Mouse (Mus musculus) urinary bladder, postnatal 4 days (tissue): ENCODE measurements around the gene Man2a1.

Source experiments
- DNase-seq, 2 experiments: peaks; one replicate each; pipeline ENCODE4 v3.0.0; 2021 to 2022; ENCODE audit warnings: low spot score in 2 of 2

Gene Man2a1

GRCm38 (mm10) chr17:64603134-64603533, 2.6 kb downstream of the Man2a1 start:
- DNase-seq, result no peak

GRCm38 (mm10) chr17:64603534-64603933, 3.0 kb downstream of the Man2a1 start:
- DNase-seq, result no peak

- DNase-seq, result no peak
Measured at GRCm38 (mm10) chr17:64604163-64604562, 3.6 kb downstream of the Man2a1 start.

GRCm38 (mm10) chr17:64608228-64608627, 7.7 kb downstream of the Man2a1 start:
- DNase-seq, result no peak

GRCm38 (mm10) chr17:64608923-64609598, 8.5 kb downstream of the Man2a1 start:
- DNase-seq, result no peak

GRCm38 (mm10) chr17:64609741-64610140, 9.2 kb downstream of the Man2a1 start:
- no peak for DNase-seq

- no peak for DNase-seq
Measured at GRCm38 (mm10) chr17:64611426-64611825, 10.9 kb downstream of the Man2a1 start.

GRCm38 (mm10) chr17:64612135-64612885, 11.8 kb downstream of the Man2a1 start:
- DNase-seq, result peak in 1 of 2 experiments; percentile 38

- no peak for DNase-seq
Measured at GRCm38 (mm10) chr17:64612930-64613329, 12.4 kb downstream of the Man2a1 start.

- DNase-seq, result no peak
Measured at GRCm38 (mm10) chr17:64613351-64613750, 12.8 kb downstream of the Man2a1 start.

- DNase-seq, result no peak
Measured at GRCm38 (mm10) chr17:64614804-64615203, 14.3 kb downstream of the Man2a1 start.

GRCm38 (mm10) chr17:64615420-64615819, 14.9 kb downstream of the Man2a1 start:
- DNase-seq, result no peak

GRCm38 (mm10) chr17:64616259-64616658, 15.7 kb downstream of the Man2a1 start:
- DNase-seq, result no peak

GRCm38 (mm10) chr17:64617838-64618237, 17.3 kb downstream of the Man2a1 start:
- no peak for DNase-seq

- no peak for DNase-seq
Measured at GRCm38 (mm10) chr17:64618996-64619395, 18.5 kb downstream of the Man2a1 start.

GRCm38 (mm10) chr17:64620135-64620534, 19.6 kb downstream of the Man2a1 start:
- DNase-seq, result no peak

- no peak for DNase-seq
Measured at GRCm38 (mm10) chr17:64620627-64621026, 20.1 kb downstream of the Man2a1 start.

GRCm38 (mm10) chr17:64621226-64621625, 20.7 kb downstream of the Man2a1 start:
- DNase-seq, result no peak

- no peak for DNase-seq
Measured at GRCm38 (mm10) chr17:64621649-64622351, 21.3 kb downstream of the Man2a1 start.

GRCm38 (mm10) chr17:64622352-64622886, 21.9 kb downstream of the Man2a1 start:
- no peak for DNase-seq

GRCm38 (mm10) chr17:64624439-64624838, 23.9 kb downstream of the Man2a1 start:
- no peak for DNase-seq

- no peak for DNase-seq
Measured at GRCm38 (mm10) chr17:64628796-64629195, 28.3 kb downstream of the Man2a1 start.
